Mouse (Mus musculus) c-Kit-negative CD71-positive TER-119-positive erythroid progenitor cells, embryonic 14.5 days (primary cell): Measurements from ENCODE around the gene Aqp7.
"Not testable (repeated sequence)": the region's sequence is repeated elsewhere in the genome, so short reads cannot be mapped to it uniquely, and the experiment has no call there.

Experiments used
- DNase-seq: peaks from one replicate; pipeline ENCODE4 v3.0.0-alpha.2; 2013; ENCODE audit warnings: low read depth, low spot score

The Aqp7 gene

DNA sequence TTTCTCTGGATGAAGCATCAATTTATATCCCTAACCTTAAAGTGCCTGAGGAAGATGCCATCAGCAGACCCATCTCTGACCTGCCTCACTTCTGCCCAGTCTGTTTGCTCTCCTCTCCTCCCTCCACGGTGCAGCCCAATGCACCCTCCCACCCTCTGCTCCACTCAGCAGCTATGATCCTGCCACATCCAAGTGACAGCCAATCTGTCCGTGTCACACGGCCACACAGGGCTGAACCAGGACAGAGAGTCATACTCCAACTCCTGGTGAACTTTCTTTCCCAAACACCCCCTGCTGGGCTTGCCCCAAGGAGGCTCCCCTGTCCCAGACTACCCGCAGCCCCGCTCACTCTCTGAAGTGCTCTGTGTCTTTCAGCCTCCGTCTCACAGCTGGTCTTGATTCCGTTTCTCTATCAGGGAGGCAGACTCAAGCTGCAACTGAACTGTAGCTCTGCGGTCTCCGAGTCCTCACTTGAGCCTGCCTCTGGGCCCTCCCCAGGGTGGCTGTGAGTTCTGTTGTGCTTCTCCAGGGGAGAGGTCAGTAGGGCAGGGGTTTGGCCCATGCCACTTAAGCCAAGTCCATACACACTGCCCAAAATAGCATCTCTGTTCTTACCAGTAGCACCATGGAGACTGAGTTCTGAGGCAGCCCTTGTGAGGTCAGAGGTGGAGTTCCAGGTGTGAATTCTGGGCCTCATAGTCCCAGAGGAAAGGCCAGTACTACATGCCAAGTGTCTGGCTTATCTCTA is at the start of gene Aqp7:
Gene Aqp7, minus strand, starts transcription at position 616 of the 748 bp plus-strand sequence.
- no peak for DNase-seq

DNA sequence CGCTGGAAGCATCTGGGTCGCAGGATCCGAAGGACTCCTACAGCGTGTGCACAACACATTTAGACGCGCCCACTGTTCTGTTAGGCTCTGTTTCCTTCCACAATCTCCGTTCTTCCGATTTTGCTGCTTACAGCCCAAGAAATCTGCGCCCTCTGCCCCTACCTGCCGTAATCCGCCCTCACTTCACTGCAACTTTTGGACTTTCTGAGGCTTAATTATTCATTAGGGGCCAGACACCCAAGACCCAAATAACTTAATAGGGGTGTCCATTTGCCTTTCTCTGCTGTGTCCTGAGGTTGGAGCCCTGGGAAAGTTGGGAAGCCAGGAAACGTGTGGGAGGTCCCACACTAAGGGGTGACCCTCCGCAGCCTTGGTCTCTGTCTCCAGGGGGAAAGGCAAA is 49.4 kb upstream of the Aqp7 start:
- no peak for DNase-seq

GRCm38 (mm10) chr4:41096794-41097193 is 48.9 kb upstream of the Aqp7 start:
- DNase-seq: no peak

GRCm38 (mm10) chr4:41096169-41096568 is 48.2 kb upstream of the Aqp7 start:
- DNase-seq: no peak

GRCm38 (mm10) chr4:41094361-41094760 is 46.4 kb upstream of the Aqp7 start:
- DNase-seq: no peak

GRCm38 (mm10) chr4:41092958-41093357 is 45.0 kb upstream of the Aqp7 start:
- DNase-seq: no peak

- DNase-seq: no peak
Observed at GRCm38 (mm10) chr4:41091391-41091790, 43.5 kb upstream of the Aqp7 start.

GRCm38 (mm10) chr4:41089705-41090104 is 41.8 kb upstream of the Aqp7 start:
- peak; percentile 68 for DNase-seq

DNA sequence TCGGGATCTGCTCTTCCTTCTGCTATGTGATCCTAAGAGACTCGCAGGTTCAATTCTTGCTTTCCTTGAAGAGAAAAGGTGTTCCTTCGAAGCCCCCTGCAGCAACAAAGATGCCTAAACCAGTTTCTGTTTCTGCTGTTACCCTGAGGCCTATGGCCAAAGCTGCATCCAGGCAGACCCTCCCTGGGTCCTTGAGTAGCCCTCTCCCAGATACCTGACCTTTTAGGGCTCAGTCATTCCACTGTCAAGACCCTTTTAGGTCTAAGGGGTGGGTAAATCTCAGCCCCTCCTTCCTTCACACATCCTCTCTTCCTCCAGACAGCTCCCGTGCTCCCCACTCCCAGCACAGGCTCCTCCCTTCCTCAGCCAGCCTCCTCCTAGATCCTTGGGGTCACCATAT is 41.2 kb upstream of the Aqp7 start:
- no peak for DNase-seq

DNA sequence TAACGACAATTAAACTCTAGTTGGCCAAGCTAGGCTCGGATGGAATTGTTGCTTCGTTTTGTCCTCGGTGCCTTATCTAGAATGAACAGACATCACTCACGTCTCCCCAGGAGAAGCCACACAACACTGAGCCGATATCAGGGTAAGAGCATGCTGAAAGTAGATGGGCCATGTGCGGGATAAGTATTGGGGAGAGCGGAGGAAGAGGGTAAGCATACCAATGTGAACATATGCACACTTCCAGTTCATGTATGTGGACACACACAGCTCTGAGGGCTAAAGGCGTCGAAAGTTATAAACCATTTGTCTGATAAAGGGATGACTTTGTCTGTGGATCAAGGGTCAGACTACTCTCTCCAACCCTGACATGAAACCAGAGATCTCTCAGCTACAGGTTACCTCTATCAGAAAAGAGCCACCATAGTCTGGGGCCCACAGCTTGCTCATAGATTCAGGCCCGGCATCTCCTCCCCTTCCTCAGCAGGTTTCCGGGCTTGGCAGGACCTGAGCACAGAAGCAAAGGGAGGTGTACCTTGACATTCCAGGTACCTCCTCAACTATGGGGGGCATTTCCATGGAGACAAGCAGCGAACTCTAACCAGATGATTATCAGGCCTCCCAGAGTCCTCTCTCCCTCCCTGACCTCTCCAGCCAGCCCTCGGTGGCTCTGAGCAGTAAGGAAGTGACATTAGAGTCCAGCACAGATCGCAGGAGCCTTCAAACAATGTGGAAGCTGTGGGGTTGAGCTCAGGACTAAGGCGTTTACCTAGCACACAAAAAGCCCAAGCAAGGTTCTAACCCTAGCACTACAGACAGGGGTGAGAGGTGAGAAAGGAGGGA is 39.7 kb upstream of the Aqp7 start:
- peak; percentile 84 for DNase-seq

DNA sequence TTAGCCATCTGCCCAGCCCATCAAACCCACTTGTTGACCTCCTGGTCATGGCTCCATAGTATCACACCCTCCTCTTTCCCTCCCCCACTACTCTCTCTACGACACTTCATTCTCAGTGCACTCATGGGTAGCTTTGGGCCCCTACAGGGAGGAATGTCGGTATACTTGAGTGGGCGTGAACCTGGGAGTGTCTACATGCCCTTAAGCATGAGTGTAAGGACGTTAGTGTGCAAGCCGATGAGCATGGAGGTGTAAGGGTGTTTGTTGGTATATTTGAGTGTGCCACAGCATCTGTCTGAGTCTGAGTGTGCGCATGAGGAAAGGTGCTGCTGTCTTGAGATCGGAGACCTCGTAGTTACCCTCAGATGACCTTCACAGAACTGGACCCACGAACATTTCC is 39.0 kb upstream of the Aqp7 start:
- peak; percentile 66 for DNase-seq

GRCm38 (mm10) chr4:41084819-41085218 is 36.9 kb upstream of the Aqp7 start:
- DNase-seq: no peak

GRCm38 (mm10) chr4:41082803-41083202 is 34.9 kb upstream of the Aqp7 start:
- DNase-seq: not testable (repeated sequence)

- no peak for DNase-seq
Observed at GRCm38 (mm10) chr4:41081733-41082132, 33.8 kb upstream of the Aqp7 start.

- no peak for DNase-seq
Observed at GRCm38 (mm10) chr4:41078726-41079125, 30.8 kb upstream of the Aqp7 start.

- DNase-seq: no peak
Observed at GRCm38 (mm10) chr4:41074461-41074860, 26.5 kb upstream of the Aqp7 start.

DNA sequence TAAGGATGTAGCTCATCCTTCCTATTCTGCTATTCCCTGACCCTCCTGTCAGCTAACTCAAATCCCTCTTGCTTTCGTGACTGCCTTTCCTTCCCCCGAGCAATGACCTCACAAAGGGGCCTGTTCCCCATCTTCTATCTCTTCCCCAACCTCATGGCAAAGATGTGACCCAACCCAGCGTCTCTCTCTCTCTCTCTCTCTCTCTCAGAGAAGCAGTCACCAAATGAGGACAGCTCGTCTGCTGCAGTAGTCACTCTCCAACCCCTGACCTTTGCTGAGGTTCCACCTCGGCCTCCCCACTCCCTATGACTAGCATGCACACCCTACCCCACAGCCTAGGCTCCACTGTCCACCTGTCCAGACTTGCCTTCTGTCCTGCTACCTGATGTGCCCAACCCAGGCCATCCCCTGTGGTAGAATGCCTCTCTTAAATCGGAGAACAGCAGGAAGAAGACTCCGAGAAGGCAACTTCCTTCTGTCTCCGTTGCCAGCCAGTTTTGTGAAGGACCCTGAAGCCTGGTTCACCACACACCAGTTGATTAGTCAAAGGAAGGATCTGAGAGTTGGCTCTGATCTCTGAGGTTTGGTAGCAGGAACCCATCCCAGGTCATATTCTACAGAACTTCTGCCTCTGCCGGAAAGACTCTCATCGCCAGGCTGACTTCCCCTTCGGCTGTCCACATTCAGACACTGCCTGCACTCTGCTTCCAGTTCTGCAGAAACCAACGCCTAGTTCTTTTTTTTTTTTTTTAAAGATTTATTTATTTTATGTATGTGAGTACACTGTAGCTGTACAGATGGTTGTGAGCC is 25.3 kb upstream of the Aqp7 start:
- DNase-seq: no peak

DNA sequence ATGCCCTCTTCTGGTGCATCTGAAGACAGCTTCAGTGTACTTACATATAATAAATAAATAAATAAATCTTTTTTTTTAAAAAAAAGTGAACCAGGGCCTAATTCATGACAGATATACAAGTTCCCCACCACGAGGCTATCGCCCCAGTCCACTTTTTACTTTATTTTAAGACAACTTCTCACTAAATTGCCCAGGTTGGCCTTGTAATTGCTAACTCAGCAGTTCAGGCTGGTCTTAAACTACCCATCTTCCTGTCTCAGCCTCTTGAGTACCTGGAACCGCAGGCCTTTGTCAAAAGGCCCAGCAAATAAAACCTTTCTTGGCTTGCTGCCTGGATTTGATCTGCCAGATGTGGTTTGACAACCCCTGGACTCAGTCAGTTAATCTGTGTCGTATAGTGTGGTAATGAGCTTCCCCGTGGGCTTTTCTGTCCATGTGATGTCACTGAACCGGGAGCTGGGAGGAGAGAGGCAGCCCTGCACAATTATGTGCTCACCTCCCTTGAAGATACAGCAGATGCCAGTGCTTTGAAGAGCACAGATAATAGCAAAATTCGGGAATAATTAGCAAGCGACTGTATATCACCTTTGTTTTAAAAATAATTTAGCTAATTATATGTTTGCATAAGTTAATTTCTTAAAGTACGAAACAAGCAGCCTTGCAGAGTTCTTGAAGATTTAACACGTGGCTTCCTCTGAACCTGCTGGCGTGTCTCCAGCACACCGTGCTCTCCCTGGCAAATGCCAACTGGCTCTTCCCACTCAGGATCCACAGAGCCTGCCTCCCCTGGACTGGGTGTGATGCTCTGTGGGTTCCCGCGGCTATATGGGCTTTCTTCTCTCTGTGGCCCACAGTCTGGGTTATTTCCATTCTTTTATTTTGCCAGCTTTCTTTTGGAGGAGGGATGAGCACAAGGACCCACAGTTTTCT is 23.8 kb upstream of the Aqp7 start:
- DNase-seq: no peak

GRCm38 (mm10) chr4:41065196-41065595 is 17.3 kb upstream of the Aqp7 start:
- no peak for DNase-seq

DNA sequence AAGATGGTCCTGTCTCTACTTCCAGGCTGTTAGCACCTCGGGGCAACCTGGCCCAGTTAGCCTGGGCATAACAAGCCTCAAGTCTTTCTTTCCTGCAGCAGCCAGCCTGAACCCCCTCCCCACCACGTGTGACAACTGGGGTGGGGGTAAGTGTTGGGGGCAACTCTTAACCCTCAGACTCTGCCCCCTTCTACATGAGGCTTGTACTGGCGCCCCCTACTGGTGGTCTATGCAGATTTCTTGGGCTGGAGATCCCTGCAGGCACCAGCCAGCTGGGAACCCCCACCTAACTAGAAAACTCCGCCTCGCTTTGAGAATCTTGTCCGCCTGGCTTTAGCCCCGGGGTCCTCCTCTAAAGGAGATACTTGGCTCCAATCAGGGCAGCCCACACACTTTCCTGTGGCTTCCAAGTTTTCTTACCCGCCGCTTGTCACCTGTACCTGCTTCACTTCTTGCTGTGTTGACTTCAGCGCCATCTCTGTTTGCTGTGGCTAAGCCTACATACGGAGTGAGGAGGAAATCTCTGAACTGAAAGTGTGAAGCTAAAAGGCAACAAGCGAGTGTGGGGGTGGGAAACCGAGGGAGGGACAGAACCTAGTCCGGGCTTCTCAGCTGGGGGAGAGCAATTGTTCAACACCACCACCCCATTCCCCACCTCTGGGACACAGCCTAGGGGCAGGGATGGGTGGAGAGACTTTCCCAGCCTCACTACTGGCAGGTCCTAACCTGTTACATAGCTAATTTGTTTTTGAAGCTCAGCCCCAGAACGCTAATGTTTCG is 16.1 kb upstream of the Aqp7 start:
- no peak for DNase-seq
